Mouse (Mus musculus) adrenal gland, postnatal 10 days (tissue): Measurements from ENCODE around the gene Ncdn. TPM values are rescaled to one million over a fixed set of nuclear protein-coding genes. Genes with fewer than 3 reads are reported as not detected.
A peak's percentile ranks its signal among the peaks of the same experiment; 100 is the strongest.

Experiments used
- DNase-seq: peaks from one replicate; pipeline ENCODE4 v3.0.0; 2021; ENCODE audit warnings: mixed read lengths
- total RNA-seq, 2 experiments: library from RNA; stranded (reverse); gene quantifications; 2 replicates each; pipeline ENCODE4 v1.2.3; 2021

Gene Ncdn
- total RNA-seq, 2 experiments from 2014 or later, result 22.0 to 23.1 TPM

DNA sequence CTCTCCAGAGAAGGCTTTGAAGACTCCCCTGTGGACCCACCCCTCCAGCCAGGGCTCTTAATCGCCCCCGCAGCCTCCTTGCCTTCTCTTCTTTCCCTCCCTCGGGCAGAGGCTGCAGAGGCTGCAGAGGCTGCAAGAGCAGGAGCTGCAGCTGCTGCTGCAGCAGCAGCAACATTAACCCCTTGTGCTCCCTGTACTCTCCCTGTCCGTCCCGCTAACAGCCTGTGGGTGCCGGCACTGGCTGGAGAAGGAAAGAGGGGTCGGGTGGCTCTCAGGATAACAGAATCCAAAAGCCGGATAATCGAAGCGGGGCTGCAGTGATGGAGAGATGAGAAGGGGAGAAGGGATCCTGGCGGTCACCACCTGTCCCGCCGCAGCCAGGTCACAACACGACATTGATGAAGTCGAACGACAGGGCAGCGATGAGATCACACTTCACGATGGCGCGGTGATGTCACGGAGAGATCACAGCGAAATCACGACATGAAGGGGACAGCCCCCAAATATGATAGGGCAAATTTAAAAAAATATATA is 563 bp downstream of the Ncdn start:
- DNase-seq, result peak; percentile 33

DNA sequence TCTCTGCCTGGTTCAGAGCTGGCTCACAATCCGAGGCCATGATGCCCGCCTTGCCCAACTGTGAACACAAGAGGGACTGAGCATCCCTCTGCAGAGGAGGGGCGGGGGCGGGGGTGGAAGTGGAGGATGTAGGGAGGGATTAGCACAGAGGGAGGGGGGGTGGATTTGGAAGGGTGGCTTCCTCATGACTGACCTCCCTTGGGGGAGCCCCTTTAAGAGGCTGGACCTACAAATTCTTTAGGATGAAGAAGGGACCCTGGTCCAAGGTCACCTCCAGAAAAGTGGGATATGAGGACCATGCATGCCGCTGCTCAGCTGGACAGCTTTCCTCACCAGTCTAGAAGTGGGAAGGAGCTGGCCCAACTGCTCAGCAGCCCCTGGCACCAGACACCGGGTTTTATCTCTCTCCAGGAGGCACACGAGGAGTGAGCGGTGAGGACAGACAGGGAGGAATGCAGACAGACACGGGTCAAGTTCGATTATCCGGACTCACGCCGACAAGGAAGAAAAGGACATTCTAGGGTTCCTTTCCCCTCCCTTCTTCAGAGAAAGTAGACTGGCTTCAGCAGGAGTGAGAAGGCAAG is 1.1 kb downstream of the Ncdn start:
- DNase-seq, result peak; percentile 21

DNA sequence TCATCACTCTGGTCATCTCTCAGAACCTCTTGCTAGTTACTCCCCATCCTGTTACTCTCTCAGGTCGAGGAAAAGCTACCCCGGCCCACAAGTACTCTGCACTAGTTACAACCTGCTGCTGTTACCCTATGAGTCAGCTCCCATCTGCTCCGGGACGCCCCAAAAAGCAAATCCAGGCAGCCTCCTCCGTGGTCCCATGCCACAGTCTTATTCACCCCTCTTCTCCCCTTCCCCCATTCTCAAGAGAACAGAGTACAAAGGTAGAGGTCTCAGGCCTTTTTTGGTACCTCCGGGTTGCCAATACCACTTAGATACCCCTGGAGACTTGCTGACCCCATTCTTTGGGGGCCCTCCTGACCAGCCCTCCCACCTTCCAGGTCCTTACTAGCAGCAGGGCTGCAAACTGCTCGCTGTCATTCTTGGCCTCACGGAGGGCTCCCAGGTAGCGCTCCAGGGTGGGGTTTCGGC is 1.6 kb downstream of the Ncdn start:
- DNase-seq, result no peak

DNA sequence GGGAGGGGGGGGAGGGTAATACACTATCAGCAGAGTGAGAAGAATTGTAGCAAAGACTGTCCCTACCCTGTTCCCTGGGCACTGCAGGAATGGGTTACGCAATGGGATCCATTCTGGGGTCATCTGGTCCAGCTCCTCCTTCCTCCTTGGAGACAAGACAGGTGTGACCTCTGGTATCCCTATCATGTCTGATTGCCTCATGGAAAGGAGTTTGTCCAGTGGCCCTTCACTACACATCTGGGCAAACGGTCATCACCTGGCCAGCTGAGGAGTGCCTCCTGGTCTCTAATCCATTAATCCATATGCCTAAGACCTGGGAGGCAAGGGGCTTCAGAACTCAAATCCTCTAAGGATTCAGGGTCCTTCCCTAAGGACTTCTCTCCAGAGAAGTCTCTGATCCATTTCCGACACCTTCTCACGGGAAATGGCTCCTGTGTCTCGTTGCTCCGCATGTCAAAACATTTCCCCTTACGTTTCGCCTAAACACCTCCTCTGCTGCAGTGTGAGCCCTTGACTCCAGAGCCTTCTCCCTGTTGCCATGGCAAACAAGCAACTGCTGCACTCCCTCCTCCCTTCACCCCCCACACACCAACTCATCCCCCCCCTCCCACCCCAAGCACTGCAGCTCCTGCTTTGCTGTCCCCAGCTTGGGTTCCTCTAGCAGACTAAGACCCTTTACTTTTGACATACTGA is 2.2 kb downstream of the Ncdn start:
- no peak for DNase-seq

DNA sequence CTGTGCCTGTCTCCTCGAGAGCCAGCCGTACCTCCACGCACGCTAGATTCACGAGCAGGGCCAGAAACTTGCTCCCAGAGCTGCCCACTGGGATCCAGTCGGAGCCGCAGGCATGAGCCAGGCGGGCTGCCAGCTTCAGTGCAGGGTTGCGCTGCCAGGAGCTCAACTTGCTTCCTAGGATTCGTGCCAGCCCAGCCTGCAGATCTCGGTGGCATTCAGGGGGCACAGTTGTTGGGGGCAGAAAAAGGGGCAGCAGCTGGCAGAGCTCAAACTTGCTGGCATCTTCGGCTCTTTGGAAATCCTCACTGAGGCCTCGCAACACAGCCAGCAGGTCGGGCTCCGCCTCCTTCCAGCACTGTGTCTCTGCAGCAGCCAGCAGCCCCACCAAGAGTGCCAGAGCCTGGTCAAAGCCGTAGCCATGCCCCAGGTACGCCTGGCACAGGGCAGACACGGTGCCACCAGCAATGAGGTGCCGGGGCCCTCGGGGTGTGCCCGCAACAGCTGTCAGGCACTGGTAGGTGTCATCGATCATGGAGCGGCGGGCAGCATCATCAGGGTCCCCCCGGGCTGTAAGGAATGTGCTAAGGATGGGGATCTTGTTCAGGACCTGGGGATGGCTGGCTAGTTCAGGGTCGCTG is 3.1 kb downstream of the Ncdn start:
- DNase-seq, result peak; percentile 77

DNA sequence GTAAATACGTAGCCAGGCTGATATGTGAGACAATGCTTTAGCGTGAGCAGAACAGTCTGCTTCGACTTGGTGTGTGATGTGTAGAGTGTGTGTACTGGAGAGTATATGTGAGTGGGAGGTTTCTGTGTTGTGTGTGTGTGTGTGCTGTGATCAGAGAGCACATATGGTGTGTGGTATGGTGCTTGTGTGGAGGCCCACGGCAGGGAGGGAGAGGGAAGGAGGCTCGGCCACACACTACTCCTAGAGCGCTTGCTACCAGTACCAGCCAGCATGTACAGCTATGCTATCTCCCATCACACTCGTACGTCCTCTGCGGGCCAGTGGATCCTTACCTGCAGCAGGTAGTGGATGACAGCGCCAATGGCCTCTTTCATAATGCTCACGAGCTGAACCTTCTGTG is 3.7 kb downstream of the Ncdn start:
- DNase-seq, result no peak

DNA sequence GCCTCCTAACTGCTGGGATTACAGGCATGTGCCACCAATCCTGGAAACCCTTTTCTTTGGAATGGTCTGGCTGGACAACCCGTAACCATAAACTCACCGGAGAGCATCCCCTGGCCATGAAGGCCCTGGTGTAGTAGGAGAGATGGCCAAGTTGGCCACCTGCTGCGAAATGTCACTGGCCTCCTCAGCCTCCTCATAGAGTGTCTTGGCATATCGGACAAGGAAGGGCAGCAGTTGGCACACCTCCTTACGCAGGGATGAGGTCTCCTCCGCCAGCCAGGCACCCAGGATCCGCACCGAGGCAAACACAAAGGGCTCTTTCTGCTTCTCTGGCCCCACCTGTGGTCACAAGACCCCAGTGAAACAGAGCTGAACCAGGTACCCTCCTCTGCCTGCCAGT is 4.9 kb downstream of the Ncdn start:
- no peak for DNase-seq

DNA sequence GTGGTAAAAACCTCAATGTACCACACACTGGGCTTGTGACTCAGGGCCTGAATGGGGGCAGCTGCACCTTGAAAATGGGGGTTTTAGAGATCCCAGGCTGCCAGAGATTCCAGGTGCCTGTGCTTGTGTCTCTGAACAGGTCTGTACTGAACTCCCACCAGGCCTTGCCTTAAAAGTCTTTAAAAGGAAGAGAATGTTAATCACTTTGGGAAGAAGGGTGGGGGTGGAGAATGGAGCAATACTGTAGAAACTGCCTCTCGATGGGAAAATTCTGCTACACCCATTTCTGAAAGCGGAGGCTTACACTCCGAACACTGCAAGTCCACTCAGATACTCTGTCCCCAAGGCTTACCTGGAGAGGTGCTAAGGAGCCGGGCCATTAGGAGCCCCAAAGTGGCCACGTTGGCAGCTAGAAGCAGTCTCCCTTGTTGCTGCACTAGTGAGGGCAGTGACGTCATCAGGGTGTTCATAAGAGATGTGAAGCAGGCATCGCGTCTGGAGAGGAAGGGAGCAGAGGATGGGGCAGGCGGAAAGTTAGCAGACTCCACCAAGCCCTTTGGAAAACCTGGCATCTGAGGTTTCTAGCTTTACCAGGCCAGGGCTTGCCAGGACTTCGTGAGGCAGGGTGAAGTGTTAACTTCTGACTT is 6.9 kb downstream of the Ncdn start:
- DNase-seq, result no peak

DNA sequence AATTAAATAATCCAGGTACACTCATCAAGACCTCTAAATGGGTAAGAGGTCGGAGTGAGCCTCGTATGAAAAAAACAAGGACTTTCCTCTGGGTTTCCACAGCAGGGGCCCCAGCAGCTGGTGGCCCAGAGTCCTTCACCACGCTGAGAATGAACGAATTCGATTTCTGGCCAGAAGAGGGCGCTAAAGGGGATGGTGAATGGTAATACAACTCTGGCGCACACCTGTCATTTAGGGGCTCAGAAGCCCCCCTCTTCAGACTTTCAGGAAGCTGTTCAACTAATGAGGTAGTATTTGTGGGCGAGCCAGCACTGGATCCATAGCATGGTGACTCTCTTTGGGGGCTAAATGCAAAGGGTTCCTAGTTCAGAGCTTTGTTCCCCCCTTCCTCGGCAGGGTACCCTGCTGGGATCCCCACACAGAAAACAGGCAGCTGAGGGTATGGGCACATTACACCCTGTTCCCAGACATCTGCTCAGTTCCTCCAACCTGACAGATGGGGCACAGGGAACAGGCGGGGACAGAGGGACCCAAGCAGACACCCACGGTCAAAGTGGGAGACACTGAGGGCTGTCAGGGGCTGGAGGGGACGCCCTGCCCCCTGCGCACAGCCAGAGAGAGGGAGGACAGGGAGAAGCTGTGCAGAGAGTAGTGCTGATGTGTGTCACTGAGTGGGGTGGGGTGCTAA is 7.6 kb downstream of the Ncdn start:
- DNase-seq, result peak; percentile 74

DNA sequence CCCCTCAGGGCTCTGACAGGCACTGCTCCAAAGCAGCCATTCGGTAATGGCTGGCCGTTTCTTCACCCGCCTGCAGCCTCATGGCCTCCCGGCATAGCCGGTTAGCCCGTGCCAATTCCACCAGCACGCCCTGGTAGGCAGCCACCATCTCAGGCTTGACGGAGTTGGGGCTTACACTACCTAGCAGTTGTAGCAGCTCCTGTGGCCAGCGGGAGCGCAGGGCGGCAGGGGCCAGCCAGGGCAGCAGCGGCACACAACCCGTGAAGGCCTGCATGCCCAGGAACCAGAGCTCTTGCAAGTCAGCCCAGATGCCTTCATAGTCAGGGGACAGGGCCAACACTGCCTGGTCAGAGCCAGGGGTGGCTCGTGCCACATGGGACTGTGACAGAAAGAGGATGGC is 8.4 kb downstream of the Ncdn start:
- DNase-seq, result peak; percentile 40

DNA sequence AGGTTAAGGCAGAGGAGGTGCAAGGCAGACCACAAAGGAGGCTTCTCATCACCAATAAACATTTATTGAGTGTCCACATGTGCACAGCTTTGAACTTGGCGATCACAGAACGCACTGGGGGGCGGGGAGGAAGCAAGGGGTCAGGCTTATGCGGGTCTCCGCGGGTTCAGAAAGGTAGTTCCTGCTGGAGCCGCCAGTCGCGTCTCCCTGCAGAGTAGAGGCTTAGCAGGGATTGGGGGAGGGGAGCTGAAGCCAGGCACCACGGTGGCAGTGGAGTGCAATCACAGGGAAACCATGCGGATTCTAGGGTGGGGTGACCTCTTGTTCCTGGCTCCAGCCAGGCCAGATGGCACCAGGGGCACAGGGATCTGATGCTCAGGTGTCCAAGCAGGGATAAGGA is 9.5 kb downstream of the Ncdn start:
- no peak for DNase-seq

DNA sequence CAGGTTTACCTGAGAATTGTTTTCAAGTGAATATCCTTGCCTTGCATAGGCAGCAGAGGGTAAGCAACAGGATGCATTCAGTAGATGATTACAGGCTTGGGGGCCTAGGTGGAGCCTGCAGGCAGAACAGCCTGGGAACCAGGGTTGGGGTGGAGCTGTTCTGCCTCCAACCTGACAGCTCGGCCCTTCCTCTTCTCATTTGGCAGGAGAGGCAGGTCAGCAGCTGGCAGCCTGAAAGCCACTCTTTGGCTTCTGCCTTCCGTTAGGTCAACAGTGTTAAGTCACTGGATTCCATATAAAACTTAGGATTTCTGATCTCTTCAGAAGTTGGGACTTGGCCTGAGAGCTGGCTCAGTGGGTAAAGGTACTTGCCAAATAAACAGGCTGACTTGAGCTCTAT is 10.3 kb downstream of the Ncdn start:
- DNase-seq, result no peak

DNA sequence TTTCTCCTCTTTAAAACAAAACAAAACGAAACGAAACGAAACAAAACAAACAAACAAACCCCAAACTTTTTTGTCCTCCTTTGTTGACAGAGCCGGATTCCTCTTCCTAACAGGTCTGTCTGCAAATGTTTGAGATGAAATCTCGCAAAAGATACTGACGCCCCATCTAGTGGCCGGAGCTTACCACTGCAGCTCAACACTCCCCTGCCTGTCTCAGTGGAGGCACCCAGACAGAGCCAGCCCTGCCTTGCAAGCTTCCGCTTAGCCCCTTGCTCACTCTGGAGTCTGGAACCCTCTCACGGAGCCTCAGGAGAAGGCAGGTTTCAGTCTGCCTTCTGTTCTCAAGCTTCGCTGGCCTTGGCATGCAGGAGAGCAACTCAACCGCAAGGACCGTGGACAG is 11.8 kb downstream of the Ncdn start:
- peak; percentile 86 for DNase-seq

DNA sequence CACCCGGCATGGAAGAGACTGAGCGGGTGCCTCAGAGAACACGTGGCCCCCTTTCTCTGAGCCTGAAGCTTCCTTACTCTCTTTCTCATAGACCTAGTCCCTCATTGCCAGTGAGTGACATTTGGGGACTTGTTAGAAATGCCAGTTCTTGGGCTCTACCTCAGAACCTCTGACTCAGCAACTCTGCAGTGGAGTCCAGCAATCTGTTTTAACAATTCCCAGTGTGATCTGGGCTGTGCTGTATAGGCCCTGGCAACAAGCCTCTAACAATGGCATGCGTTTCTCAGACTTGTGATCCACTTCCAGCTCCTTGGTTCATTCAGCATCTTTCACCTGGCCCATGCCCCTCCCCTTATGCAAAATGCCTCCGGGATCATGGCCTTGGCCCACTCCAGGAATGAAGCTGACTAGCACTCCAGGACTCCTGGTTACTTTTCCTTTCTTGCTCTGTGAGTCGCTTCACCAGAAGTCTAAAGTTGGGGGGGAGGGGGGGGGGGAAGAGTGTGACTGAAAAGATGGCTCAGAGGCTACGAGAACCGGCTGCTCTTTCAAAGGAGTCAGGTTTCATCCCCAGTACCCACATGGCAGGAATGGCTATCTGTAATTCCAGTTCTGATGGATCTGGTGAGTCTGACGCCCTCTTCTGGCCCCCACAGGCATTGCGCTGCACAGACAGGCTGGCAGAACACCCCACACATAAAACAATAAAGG is 13.1 kb downstream of the Ncdn start:
- no peak for DNase-seq

DNA sequence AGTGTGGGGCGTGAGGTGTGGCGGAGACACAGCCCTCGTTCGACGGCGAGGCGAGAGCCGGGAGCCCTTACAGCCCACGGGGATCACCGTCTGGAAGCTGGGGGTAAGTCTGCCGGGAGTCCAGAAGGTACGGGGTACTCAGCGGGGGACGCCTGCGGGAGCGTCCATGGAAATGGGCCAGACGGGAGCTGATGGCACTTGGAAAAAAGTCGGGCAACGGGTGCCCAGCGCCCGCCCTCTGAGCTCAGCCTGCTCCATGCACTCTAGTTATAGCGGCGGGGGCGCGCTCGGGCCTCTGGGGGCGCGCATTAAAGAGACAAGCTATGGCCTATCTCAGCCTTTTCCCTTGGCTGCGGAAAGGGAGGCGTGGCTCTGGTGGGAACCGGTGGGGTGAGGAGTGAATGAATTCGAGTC is 17.2 kb downstream of the Ncdn start, which contains the start of gene Tfap2e:
Gene Tfap2e (minus strand): TSS at position 240 of the 414 bp plus-strand sequence.
- DNase-seq, result peak; percentile 62

DNA sequence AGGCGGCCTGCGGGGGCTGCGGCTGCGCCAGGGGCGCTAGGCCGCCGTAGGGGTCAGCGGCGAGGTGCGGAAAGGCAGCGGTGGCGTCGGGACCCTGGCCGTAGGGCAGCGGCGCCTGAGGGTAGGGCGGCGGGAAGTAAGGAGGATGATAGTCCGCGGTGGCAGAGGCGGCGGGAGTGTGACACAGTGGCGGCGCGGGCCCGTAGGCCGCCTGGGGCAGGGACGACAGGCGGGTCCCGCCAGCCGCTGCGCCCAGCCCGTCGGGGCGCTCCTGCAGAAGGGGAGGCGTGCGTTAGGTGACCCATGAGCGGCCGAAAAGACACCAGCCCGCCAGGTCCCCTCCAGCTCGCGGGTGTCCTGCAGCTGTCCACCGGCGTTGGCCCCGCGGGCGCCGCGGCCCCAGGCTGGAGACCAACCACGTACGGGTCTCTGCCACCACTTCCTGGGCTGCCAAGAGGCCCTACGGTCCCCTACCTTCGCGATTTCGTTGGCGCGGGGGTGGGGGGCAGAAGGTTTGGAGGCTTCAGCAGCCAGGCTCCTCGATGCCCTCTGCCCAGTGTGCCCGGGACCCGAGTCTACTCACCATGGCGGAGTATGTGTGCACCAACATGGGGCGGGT is 17.7 kb downstream of the Ncdn start:
- peak; percentile 22 for DNase-seq

DNA sequence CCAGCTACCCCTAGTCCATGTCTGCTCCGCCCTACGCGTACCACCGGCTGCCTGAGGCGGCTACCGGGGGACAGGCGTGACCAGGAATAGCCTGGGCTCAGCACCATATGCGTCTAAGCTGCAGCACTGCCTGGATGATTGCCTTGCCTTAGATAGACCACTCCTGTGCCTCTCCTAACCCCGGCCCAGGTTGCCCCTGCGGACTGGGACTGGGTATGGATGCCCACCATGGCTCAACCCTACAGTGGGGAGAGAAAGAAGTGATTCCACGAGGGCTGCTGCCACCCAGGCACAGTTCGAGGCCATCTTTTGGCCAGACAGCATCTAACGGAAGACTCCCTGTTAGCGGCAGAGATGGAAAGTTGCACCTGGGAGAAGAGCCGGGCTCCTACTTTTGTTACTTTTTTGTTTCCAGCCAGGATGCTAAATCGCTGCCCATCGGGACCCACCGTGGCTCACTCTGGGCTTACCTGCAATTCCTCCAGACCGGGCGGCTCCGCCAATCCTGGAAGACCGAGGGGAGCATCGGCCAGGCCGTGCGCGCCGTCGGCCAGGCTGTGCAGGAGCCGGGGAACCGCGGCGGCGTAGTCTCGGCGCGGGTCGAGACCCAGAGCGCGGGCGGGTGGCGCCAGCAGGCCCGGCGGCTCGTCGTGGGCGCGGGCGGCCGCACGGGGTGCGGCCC is 18.4 kb downstream of the Ncdn start:
- DNase-seq, result no peak

DNA sequence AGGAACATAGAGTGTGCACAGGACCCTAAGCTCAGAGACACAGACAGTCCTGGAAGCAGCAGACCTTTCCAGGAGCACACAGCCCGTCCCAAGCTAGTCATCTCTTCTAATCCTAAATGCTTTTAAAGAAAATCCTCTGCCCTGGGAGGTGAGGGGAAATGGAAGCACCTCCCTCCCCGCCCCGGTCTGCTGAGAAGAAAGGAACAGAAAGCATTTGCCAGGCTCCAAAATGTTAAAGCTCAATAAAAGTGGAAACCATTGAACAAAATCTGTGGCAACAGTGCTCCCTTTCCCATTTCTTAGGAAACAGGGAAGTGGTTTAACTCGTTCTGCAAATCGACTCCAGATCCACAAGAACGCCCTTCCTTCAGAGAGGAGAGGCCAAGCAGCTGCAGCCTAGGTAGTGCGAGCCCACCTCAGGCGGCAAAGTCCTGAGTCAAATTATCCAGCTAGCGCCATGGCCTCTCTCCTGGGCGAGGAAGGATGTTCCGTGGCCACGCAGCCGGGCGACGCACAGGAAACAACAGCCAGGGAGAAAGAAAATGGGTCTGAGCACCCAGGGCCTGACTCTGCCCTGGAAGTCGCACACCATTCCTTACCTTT is 19.1 kb downstream of the Ncdn start:
- DNase-seq, result no peak

DNA sequence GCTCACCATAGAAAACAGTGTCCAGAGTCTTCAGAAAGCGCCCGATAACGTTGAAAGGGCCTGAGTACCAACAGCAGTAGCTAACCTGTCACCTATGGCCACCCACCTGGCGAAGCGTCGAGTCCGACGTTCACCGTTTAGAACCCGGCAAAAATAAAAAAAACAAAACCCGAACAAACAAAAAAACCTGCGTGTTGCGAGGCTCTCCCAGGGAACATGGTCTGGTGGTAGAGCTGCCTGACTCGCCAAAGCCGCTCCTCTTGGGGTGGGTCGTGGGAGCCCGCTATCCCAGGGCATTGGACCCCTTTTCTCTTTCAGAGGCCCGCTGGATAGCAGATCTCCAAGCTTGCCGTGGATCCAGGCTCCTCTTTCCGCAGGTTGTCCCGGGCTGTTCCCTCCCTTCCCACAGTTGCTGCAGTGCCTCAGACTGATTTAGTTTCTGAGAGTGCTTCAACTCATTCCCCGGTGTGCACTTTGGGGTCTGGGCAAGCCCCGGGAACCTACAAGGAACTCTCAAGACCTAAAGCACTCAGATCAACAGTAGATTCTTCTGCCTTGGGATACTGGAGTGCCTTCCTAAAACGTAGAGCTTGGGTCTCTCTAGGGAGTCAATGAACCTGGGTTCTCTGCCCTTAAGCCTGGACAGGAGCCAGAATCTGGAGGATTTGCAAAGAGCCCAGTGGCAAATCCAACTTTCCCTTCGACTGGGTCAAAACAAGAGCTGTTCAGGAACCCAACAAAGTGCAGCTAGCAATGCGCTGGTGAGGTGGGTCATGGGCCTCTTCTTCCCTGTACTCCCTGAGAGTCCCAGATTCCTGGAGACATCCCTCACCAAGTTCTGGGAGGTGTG is 20.5 kb downstream of the Ncdn start:
- peak; percentile 54 for DNase-seq
